Mouse (Mus musculus) leukemia stem cell, adult 10-12 weeks (primary cell): ENCODE data around the gene Olfr167. TPM values are rescaled to one million over a fixed set of nuclear protein-coding genes. Genes with fewer than 3 reads are reported as not detected.

Source experiments
- polyA plus RNA-seq: library from polyadenylated mRNA; stranded (reverse); fragments of >175 nt; gene quantifications from 2 replicates; pipeline ENCODE4 v1.2.3, GENCODE M21; 2012; ENCODE audit warnings: low replicate concordance

Olfr167 gene
- 0.02 TPM in 1 of 2 replicates, not detected in the other for polyA plus RNA-seq

GRCm38 (mm10) chr16:19522166-19522565 is at the start of gene Olfr167:
Gene Olfr167 (minus strand): TSS chr16:19522266.

GRCm38 (mm10) chr16:19571709-19572108 is 49.6 kb upstream of the Olfr167 start, which contains the start of gene Olfr169:
Gene Olfr169 (minus strand): TSS chr16:19571809.

GRCm38 (mm10) chr16:19535455-19535854 is 13.4 kb upstream of the Olfr167 start, which contains the start of gene Olfr168:
Gene Olfr168 (minus strand): TSS chr16:19535555.

GRCm38 (mm10) chr16:19483394-19483793 is 38.7 kb downstream of the Olfr167 start, which contains the start of gene Olfr166:
Gene Olfr166 (plus strand): TSS chr16:19483694.

Other genes with a start within 250 kb of the Olfr167 start
- gene Olfr164, start 208.2 kb downstream of the Olfr167 start, polyA plus RNA-seq, result not detected in 2 replicates
- gene Olfr165, start 99.1 kb downstream of the Olfr167 start, polyA plus RNA-seq, result not detected in 2 replicates
- gene Olfr166, start 38.6 kb downstream of the Olfr167 start, polyA plus RNA-seq, result not detected in 2 replicates
- gene Olfr168, start 13.3 kb upstream of the Olfr167 start, polyA plus RNA-seq, result not detected in 2 replicates
- gene Olfr169, start 49.5 kb upstream of the Olfr167 start, polyA plus RNA-seq, result not detected in 2 replicates
- gene Olfr170, start 89.6 kb upstream of the Olfr167 start, polyA plus RNA-seq, result not detected in 2 replicates
- gene Olfr171, start 107.7 kb upstream of the Olfr167 start, polyA plus RNA-seq, result not detected in 2 replicates
- gene Lamp3, start 184.1 kb upstream of the Olfr167 start, polyA plus RNA-seq, result 0.05 and 0.07 TPM in 2 replicates
- gene B3gnt5, start 237.9 kb upstream of the Olfr167 start, polyA plus RNA-seq, result 2.0 and 3.1 TPM in 2 replicates